Mouse (Mus musculus): ENCODE results near the gene Cep250. TPM values are rescaled to one million over a fixed set of nuclear protein-coding genes. Genes with fewer than 3 reads are reported as not detected.

Cep250 gene
- polyA plus RNA-seq, 1 experiment from 2014 or later, result 17.6 TPM

GRCm38 (mm10) chr2:155989085-155989484 lies 32.8 kb downstream of the Cep250 start:
- no peak overlapping the region for H3K4me2 ChIP-seq (ENCODE audit: low read depth, low read length)
- H3K27ac ChIP-seq (ENCODE audit: low read length), result no peak overlapping the region
- H3K4me1 ChIP-seq (replicated peaks; ENCODE audit: control insufficient read depth, insufficient read depth, low read length), result no peaks in the 10 kb centered on the region
- H3K9ac ChIP-seq (ENCODE audit: low read length), result no peak overlapping the region
- no peak for ATAC-seq (ENCODE audit: low read depth)
- H3K27me3 ChIP-seq (ENCODE audit: control insufficient read depth, insufficient read depth, low read depth, low read length), result no peaks in the 10 kb centered on the region
- no peaks in the 10 kb centered on the region for H3K9me3 ChIP-seq (ENCODE audit: control insufficient read depth, low read length)
- peaks cover 41% of the 10 kb centered on the region for H3K36me3 ChIP-seq (ENCODE audit: control insufficient read depth, insufficient read depth, low read length)
- H3K4me3 ChIP-seq (ENCODE audit: low read length), result no peak overlapping the region
- 60% methylated on average over 4 of the region's 4 CpGs for WGBS

- Histone ChIP-seq H3K9ac (ENCODE audit: low read length) (no peak overlapping the region), H3K36me3 (ENCODE audit: control insufficient read depth, insufficient read depth, low read length) (peaks cover 51% of the 10 kb centered on the region), H3K4me1 (replicated peaks; ENCODE audit: control insufficient read depth, insufficient read depth, low read length) (no peaks in the 10 kb centered on the region), H3K27ac (ENCODE audit: low read length) (no peak overlapping the region), H3K4me3 (ENCODE audit: low read length) (no peak overlapping the region), H3K27me3 (ENCODE audit: control insufficient read depth, insufficient read depth, low read depth, low read length) (no peaks in the 10 kb centered on the region), H3K9me3 (ENCODE audit: control insufficient read depth, low read length) (no peaks in the 10 kb centered on the region), H3K4me2 (ENCODE audit: low read depth, low read length) (no peak overlapping the region)
- ATAC-seq (ENCODE audit: low read depth), result no peak
- WGBS, result 78% methylated on average over 10 of the region's 10 CpGs
Measured at GRCm38 (mm10) chr2:155991151-155991550, 34.9 kb downstream of the Cep250 start.

- Histone ChIP-seq H3K27me3 (ENCODE audit: control insufficient read depth, insufficient read depth, low read depth, low read length) (no peaks in the 10 kb centered on the region), H3K36me3 (ENCODE audit: control insufficient read depth, insufficient read depth, low read length) (peaks cover 51% of the 10 kb centered on the region), H3K27ac (ENCODE audit: low read length) (0 out of 2 replicates have a peak overlapping the region, but pooled peaks have one; percentile 16), H3K4me2 (ENCODE audit: low read depth, low read length) (no peak overlapping the region), H3K4me3 (ENCODE audit: low read length) (no peak overlapping the region), H3K9me3 (ENCODE audit: control insufficient read depth, low read length) (no peaks in the 10 kb centered on the region), H3K9ac (ENCODE audit: low read length) (no peak overlapping the region), H3K4me1 (replicated peaks; ENCODE audit: control insufficient read depth, insufficient read depth, low read length) (no peaks in the 10 kb centered on the region)
- 64% methylated on average over 14 of the region's 14 CpGs for WGBS
- peak; percentile 75 for ATAC-seq (ENCODE audit: low read depth)
Measured at GRCm38 (mm10) chr2:155991863-155992321, 35.6 kb downstream of the Cep250 start.

GRCm38 (mm10) chr2:156005393-156005792 lies 49.1 kb downstream of the Cep250 start:
- H3K4me3 ChIP-seq (ENCODE audit: low read length), result no peak overlapping the region
- H3K27me3 ChIP-seq (ENCODE audit: control insufficient read depth, insufficient read depth, low read depth, low read length), result no peaks in the 10 kb centered on the region
- no peaks in the 10 kb centered on the region for H3K9me3 ChIP-seq (ENCODE audit: control insufficient read depth, low read length)
- peaks cover 9% of the 10 kb centered on the region for H3K4me1 ChIP-seq (replicated peaks; ENCODE audit: control insufficient read depth, insufficient read depth, low read length)
- no peak overlapping the region for H3K9ac ChIP-seq (ENCODE audit: low read length)
- H3K27ac ChIP-seq (ENCODE audit: low read length), result no peak overlapping the region
- H3K4me2 ChIP-seq (ENCODE audit: low read depth, low read length), result no peak overlapping the region
- no peak for ATAC-seq (ENCODE audit: low read depth)
- H3K36me3 ChIP-seq (ENCODE audit: control insufficient read depth, insufficient read depth, low read length), result peaks cover 5% of the 10 kb centered on the region; the same call in 1 of the 2 replicates
- 82% methylated on average over 4 of the region's 4 CpGs for WGBS

- no peaks in the 10 kb centered on the region for H3K9me3 ChIP-seq (ENCODE audit: control insufficient read depth, low read length)
- peak within 1 kb of the TSS; percentile 78 for H3K9ac ChIP-seq (ENCODE audit: low read length)
- no peaks in the 10 kb centered on the region for H3K27me3 ChIP-seq (ENCODE audit: control insufficient read depth, insufficient read depth, low read depth, low read length)
- peak within 1 kb of the TSS; percentile 84 for H3K4me2 ChIP-seq (ENCODE audit: low read depth, low read length)
- peak within 1 kb of the TSS; percentile 68 for H3K27ac ChIP-seq (ENCODE audit: low read length)
- H3K4me3 ChIP-seq (ENCODE audit: low read length), result peak within 1 kb of the TSS; percentile 69
- WGBS, result under 1% methylated on average over 44 of the region's 45 CpGs
- peak; percentile 100 for ATAC-seq (ENCODE audit: low read depth)
- H3K4me1 ChIP-seq (replicated peaks; ENCODE audit: control insufficient read depth, insufficient read depth, low read length), result peaks cover 9% of the 10 kb centered on the region
- peaks cover 17% of the 10 kb centered on the region for H3K36me3 ChIP-seq (ENCODE audit: control insufficient read depth, insufficient read depth, low read length)
Measured at GRCm38 (mm10) chr2:156007888-156008532, 51.8 kb downstream of the Cep250 start, which contains the start of the genes 6430550D23Rik and Ergic3. 6430550D23Rik (minus strand) TSS chr2:156007977. Ergic3 (plus strand) TSS chr2:156008045.

- Histone ChIP-seq H3K36me3 (ENCODE audit: control insufficient read depth, insufficient read depth, low read length) (peaks cover 37% of the 10 kb centered on the region), H3K4me2 (ENCODE audit: low read depth, low read length) (no peak overlapping the region), H3K4me3 (ENCODE audit: low read length) (no peak overlapping the region), H3K27me3 (ENCODE audit: control insufficient read depth, insufficient read depth, low read depth, low read length) (no peaks in the 10 kb centered on the region), H3K4me1 (replicated peaks; ENCODE audit: control insufficient read depth, insufficient read depth, low read length) (no peaks in the 10 kb centered on the region), H3K9me3 (ENCODE audit: control insufficient read depth, low read length) (no peaks in the 10 kb centered on the region), H3K27ac (ENCODE audit: low read length) (no peak overlapping the region), H3K9ac (ENCODE audit: low read length) (no peak overlapping the region)
- no peak for ATAC-seq (ENCODE audit: low read depth)
- WGBS, result 81% methylated on average over 3 of the region's 3 CpGs
Measured at GRCm38 (mm10) chr2:156018106-156018505, 61.8 kb downstream of the Cep250 start.

GRCm38 (mm10) chr2:156021219-156021618 lies 65.0 kb downstream of the Cep250 start:
- no peaks in the 10 kb centered on the region for H3K4me1 ChIP-seq (replicated peaks; ENCODE audit: control insufficient read depth, insufficient read depth, low read length)
- 82% methylated on average over 8 of the region's 8 CpGs for WGBS
- peaks cover 13% of the 10 kb centered on the region for H3K36me3 ChIP-seq (ENCODE audit: control insufficient read depth, insufficient read depth, low read length)
- no peak overlapping the region for H3K9ac ChIP-seq (ENCODE audit: low read length)
- H3K9me3 ChIP-seq (ENCODE audit: control insufficient read depth, low read length), result no peaks in the 10 kb centered on the region
- H3K27ac ChIP-seq (ENCODE audit: low read length), result no peak overlapping the region
- ATAC-seq (ENCODE audit: low read depth), result no peak
- no peak overlapping the region for H3K4me3 ChIP-seq (ENCODE audit: low read length)
- no peaks in the 10 kb centered on the region for H3K27me3 ChIP-seq (ENCODE audit: control insufficient read depth, insufficient read depth, low read depth, low read length)
- no peak overlapping the region for H3K4me2 ChIP-seq (ENCODE audit: low read depth, low read length)

GRCm38 (mm10) chr2:156021765-156022164 lies 65.5 kb downstream of the Cep250 start:
- H3K4me2 ChIP-seq (ENCODE audit: low read depth, low read length), result no peak overlapping the region
- no peaks in the 10 kb centered on the region for H3K27me3 ChIP-seq (ENCODE audit: control insufficient read depth, insufficient read depth, low read depth, low read length)
- H3K9me3 ChIP-seq (ENCODE audit: control insufficient read depth, low read length), result no peaks in the 10 kb centered on the region
- no peak for ATAC-seq (ENCODE audit: low read depth)
- no peak overlapping the region for H3K9ac ChIP-seq (ENCODE audit: low read length)
- no peak overlapping the region for H3K4me3 ChIP-seq (ENCODE audit: low read length)
- H3K4me1 ChIP-seq (replicated peaks; ENCODE audit: control insufficient read depth, insufficient read depth, low read length), result no peaks in the 10 kb centered on the region
- H3K36me3 ChIP-seq (ENCODE audit: control insufficient read depth, insufficient read depth, low read length), result peaks cover 9% of the 10 kb centered on the region
- 69% methylated on average over 2 of the region's 2 CpGs for WGBS
- H3K27ac ChIP-seq (ENCODE audit: low read length), result no peak overlapping the region

- H3K9me3 ChIP-seq (ENCODE audit: control insufficient read depth, low read length), result no peaks in the 10 kb centered on the region
- no peaks in the 10 kb centered on the region for H3K27me3 ChIP-seq (ENCODE audit: control insufficient read depth, insufficient read depth, low read depth, low read length)
- no peak overlapping the region for H3K4me2 ChIP-seq (ENCODE audit: low read depth, low read length)
- no peaks in the 10 kb centered on the region for H3K4me1 ChIP-seq (replicated peaks; ENCODE audit: control insufficient read depth, insufficient read depth, low read length)
- ATAC-seq (ENCODE audit: low read depth), result no peak
- no peak overlapping the region for H3K9ac ChIP-seq (ENCODE audit: low read length)
- no peaks in the 10 kb centered on the region for H3K36me3 ChIP-seq (ENCODE audit: control insufficient read depth, insufficient read depth, low read length)
- no peak overlapping the region for H3K4me3 ChIP-seq (ENCODE audit: low read length)
- no peak overlapping the region for H3K27ac ChIP-seq (ENCODE audit: low read length)
Measured at GRCm38 (mm10) chr2:156025482-156025881, 69.2 kb downstream of the Cep250 start.
